Mouse (Mus musculus) skeletal muscle tissue, postnatal 0 days (tissue): Measurements from ENCODE around the gene Romo1. TPM values are rescaled to one million over a fixed set of nuclear protein-coding genes. Genes with fewer than 3 reads are reported as not detected.

Experiments used
- polyA plus RNA-seq: library from polyadenylated mRNA; unstranded; fragments of >200 nt; fragmentation: Nextera tagmentation; extraction: Ambion mirVana; gene quantifications from 2 replicates; pipeline ENCODE4 v1.2.1, GENCODE M21; 2015

Romo1 gene
- 401 and 417 TPM in 2 replicates for polyA plus RNA-seq

DNA sequence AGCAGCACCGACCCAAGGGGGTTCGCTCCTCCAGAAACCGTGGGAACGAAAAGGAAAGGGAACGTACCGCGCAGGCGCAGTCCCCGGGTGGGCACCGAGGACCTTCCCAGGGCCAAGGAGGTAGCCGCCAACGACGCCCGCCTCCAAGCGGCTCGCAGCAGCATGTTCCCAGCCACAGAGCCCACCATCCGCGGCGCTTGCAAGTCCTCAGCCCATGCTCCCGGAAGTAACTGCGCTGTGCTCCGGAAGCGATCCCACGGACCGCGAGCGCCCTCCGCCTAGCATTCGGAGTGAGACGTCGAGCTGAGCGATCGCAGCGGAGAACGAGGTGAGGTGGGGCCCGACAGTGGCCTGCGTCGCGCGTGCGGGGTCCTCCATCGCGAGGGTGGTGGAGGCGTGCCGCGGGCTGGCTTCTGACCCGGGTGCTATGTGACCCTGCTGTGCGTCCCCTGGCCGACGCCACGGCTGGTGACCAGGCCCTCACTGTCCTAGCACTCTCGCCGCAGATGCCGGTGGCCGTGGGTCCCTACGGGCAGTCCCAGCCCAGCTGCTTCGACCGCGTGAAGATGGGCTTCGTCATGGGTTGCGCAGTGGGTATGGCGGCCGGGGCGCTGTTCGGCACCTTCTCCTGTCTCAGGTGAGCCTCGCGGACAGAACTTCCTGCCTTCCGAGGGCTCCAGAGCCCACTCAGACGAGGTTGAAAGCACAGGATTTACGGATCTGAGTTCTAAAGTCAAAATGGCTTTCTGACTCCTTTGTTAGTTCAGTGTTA, at the start of gene Romo1, which contains the start of gene Nfs1:
Gene Romo1 (plus strand): TSS at position 87 of the 772 bp plus-strand sequence.
Gene Nfs1 (minus strand): TSS at position 234 of the 772 bp plus-strand sequence.

DNA sequence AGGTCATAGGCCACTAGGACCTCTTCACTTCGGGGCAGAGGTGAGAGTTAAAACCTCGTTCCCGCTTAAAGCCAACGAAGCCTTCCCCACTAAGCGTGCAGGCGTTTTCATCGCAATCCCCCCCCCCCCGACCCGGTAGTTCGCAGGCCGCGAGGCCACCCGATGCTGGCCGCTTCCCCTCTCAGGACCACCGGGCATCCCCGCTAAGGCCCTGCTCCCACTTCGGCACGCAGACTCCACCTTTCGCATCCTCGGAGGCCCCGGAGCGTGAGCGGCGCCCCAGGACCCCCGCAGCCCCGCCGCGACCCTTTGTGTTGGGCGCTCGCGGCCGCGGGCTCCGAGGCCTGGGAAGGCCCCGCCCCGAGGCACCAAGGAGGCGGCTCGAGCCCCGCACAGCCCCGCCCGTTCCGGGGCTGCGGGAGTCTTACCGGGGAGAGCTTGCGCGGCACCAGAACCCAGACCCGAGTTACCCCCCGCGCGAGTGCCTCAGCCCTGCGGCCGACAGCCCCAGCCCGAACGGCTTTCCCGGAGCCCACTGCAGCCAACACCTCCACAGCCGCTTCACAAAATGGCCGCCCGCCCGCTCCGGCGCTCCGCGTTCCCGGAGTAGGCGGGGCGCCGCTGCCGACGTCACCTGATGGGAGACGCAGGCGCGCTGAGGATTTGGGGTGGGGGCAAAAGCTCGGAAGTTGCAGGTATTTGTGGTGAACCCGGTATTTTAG, 32.3 kb upstream of the Romo1 start, which contains the start of the genes Cpne1 and Rbm12:
Gene Cpne1 (minus strand): TSS at position 608 of the 722 bp plus-strand sequence.
Gene Rbm12 (minus strand): TSS at position 621 of the 722 bp plus-strand sequence.

DNA sequence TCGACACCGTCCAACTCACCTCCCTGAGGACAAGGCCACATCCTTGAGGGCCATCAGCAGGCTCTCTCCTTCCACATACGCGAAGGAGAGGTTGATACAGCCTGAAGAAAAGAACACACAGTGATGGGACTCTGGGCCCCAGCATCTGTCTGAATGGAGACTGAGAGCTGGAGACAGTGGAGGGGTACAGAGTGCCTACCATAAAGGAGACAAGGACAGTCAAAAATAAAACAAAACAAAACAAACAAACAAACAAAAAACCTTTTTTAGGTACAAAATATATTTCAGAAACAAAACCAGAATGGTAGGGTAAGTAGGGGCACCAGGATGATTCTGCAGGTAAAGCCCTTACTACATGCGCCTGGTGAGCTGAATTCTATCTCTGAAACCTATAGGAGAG, 16.8 kb upstream of the Romo1 start, which contains the start of gene Gm28036:
Gene Gm28036 (minus strand): TSS at position 101 of the 400 bp plus-strand sequence.

GRCm38 (mm10) chr2:156180094-156180821, 36.4 kb downstream of the Romo1 start, which contains the start of gene Rbm39:
Rbm39 (minus strand) TSS chr2:156180238.

Other genes with a start within 250 kb of the Romo1 start
- gene Uqcc1, start 213.7 kb upstream of the Romo1 start, polyA plus RNA-seq: 73.2 and 74.7 TPM in 2 replicates
- not detected in 2 replicates for gene Gm15557, start 203.3 kb upstream of the Romo1 start, polyA plus RNA-seq
- gene Gdf5, start 198.7 kb upstream of the Romo1 start, polyA plus RNA-seq: 0.10 and 0.35 TPM in 2 replicates
- gene Cep250, start 187.6 kb upstream of the Romo1 start, polyA plus RNA-seq: 4.7 and 5.8 TPM in 2 replicates
- 0.67 and 1.0 TPM in 2 replicates for gene 6430550D23Rik, start 136.1 kb upstream of the Romo1 start, polyA plus RNA-seq
- 83.9 and 102 TPM in 2 replicates for gene Ergic3, start 136.0 kb upstream of the Romo1 start, polyA plus RNA-seq
- gene Fer1l4, start 91.1 kb upstream of the Romo1 start, polyA plus RNA-seq: not detected in 2 replicates
- gene Spag4, start 78.9 kb upstream of the Romo1 start, polyA plus RNA-seq: 0.41 and 1.0 TPM in 2 replicates
- gene Cpne1, start 32.1 kb upstream of the Romo1 start, polyA plus RNA-seq: 16.6 and 17.6 TPM in 2 replicates
- 7.7 and 8.2 TPM in 2 replicates for gene Rbm12, start 32.1 kb upstream of the Romo1 start, polyA plus RNA-seq
- 5.9 and 6.4 TPM in 2 replicates for gene Gm28036, start 16.9 kb upstream of the Romo1 start, polyA plus RNA-seq
- 47.7 and 53.0 TPM in 2 replicates for gene Nfs1, start 147 bp downstream of the Romo1 start, polyA plus RNA-seq
- 303 and 306 TPM in 2 replicates for gene Rbm39, start 36.2 kb downstream of the Romo1 start, polyA plus RNA-seq
- gene Phf20, start 52.4 kb downstream of the Romo1 start, polyA plus RNA-seq: 25.3 and 31.9 TPM in 2 replicates
- 3.9 and 4.9 TPM in 2 replicates for gene Cnbd2, start 168.3 kb downstream of the Romo1 start, polyA plus RNA-seq
- 68.3 and 84.5 TPM in 2 replicates for gene Scand1, start 168.7 kb downstream of the Romo1 start, polyA plus RNA-seq